Mouse (Mus musculus) urinary bladder, postnatal 10 days (tissue): Measurements from ENCODE around the gene Rnf181.

Experiments
- DNase-seq: peaks from one replicate; pipeline ENCODE4 v3.0.0; 2022; ENCODE audit warnings: low spot score

Gene Rnf181

DNA sequence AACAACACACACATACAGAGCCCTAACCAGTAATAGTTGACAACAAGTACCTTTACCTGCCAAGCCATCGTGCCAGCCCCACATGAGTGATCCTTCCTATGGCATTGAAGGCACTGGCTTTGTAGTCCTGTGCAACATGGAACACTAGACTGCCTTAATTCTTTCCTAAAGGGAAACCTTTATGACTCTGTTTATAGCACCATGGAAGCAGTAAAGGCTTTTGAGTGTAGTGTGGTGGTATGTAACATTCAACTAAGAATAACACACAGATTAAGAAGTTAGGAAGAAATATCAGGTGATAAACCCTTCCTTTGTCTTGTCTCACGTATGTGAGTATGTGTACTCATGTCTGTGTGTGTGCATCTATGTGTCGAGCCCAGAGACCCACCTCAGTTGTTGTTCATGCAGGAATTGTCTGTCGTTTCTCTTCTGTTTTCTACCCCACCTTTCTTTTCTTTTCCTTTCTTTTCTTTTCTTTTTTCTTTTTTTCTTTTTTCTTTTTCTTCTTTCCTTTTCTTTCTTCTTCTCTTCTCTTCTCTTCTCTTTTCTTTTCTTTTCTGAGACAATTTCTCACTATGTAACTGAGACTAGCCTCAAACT lies at the start of gene Rnf181:
Rnf181 (minus strand) TSS at position 113 of the 600 bp plus-strand sequence.
- no peak for DNase-seq

DNA sequence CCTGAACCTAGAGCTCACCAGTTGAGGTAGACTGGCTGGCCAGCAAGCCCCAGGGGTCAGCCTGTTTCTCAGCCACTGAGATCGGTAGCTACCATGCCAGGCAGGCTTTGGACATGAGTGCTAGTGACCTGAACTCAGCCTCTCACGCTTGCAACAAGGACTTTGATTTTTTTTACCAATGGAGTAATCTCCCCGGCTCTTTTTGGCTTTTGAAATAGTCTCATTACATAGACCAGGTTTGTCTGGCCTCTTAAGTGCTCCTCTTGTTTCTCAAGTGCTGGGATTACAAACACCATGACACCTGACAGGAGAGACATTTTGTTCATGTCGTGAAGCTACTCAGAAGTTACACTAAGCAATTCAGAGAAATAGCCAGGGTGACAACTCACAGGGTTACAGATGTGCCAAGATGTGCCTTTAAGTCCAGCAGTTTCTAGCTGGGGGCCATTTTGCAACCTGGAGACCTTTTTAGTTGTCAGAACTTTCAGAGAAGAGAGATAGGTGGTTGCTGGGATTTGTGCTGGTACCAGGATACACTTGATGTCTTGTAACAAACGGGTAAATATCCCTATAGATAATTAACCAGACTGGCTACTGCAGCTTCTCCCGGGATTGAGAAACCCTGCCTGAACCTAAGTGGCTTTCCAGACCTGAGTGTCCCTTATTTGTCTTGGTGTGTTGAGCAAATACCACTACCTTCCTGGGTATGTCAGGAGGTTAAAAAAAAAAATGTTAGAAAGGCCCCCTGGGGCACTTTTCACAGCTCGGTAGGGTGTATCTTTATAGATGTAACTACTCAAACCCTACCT lies 49.4 kb upstream of the Rnf181 start:
- DNase-seq: no peak

DNA sequence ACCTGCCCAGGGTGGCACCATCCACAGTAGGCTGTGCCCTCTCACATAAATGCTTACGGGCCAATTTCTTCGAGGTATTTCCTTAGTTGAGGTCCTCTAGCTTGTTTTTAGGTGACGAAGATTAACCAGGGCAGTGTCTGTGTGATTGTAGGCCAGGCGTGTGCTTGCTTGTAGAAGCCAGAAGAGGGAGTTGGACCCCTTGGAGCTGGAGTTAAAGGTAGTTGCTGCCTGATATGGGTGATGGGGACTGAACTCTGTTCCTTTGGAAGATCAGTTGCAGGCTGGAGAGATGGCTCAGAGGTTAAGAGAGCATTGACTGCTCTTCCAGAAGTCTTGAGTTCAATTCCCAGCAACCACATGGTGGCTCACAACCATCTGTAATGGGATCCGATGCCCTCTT lies 48.4 kb upstream of the Rnf181 start:
- no peak for DNase-seq

DNA sequence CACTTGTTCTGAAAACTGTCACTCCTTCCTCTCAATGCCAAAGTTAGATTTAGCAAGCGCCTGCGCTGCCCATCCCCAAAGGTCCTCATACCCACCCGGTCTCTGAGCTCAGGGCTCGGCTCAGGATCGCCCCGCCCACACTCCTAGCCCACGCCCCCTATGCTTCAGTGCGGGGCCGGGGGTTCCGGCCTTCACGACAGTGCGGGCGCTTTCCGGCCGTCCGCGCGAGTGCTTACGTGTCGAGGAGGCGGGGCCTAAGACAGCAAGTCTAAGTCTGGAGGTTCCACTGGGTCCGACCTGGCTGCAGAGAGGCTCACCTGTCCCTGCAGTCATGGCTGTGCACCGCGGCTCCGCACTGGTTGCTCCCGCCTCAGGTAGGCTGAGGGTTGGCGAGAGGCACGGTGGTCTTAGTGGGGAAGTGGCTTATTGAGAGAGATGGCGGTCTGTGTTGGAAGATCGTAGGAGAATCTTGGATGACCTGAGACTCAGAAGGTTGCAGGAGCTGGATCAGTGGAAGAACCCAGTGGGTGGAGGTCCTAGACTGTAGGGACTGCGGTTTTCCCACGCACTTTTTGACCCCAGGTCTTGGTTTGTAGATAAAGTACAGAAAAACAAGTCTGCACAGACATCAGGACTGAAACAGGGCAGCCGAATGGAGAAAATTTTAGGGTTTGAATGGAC lies 47.5 kb upstream of the Rnf181 start, which contains the start of gene Ggcx:
Ggcx (plus strand) TSS at position 233 of the 681 bp plus-strand sequence.
- DNase-seq: peak; percentile 71

DNA sequence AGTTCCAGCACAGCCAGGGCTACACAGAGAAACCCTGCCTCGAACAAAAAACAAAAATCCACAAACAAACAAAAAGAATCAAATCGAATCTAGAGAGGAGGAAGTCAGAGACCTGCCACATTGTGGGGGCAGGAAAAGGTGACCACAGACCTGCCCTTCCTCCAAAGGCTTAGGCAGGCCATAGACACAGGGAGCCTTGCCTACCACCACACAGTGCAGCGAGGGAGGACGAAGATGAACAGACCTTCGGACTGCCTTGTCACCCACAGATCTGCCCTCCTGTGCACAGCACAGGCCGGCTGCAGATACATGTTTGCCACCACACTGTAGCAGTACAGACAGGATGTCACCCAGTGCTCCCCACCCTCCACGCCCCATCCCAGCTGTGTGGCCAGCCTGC lies 43.8 kb upstream of the Rnf181 start:
- no peak for DNase-seq

DNA sequence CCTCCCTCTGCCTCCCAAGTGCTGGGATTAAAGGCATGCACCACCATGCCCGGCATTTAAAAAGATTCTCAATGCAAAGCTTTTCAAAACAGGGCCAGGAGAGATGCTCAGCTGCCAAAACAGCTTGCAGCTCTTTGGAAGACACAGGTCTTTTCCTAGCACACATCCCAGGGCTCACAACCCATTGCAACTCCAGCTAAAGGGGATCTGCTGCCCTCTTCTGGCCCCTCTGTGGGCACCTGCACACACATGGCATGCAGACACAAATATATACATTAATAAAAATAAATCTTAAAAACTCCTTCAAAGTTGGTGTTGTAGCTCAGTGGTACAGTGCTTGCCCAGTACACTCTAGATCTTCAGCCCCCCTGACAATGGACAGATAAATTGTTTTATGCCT lies 43.2 kb upstream of the Rnf181 start:
- no peak for DNase-seq

DNA sequence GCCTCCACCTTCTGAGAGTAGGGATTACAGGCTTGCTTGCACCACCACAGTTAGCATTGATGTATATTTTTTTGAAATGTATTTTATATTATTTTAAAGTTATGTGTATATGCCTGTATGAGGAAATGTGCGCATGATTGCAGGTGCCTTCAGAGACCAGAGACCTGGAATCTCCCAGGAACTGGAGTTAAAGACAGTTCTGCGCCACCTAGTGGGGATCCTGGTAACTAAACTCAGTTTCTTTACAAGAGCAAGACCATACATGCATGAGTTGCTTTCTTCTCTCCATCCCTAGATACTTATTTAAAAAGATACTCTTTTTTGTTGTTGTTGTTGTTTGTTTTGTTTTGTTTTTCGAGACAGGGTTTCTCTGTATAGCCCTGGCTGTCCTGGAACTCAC lies 42.8 kb upstream of the Rnf181 start:
- DNase-seq: no peak

DNA sequence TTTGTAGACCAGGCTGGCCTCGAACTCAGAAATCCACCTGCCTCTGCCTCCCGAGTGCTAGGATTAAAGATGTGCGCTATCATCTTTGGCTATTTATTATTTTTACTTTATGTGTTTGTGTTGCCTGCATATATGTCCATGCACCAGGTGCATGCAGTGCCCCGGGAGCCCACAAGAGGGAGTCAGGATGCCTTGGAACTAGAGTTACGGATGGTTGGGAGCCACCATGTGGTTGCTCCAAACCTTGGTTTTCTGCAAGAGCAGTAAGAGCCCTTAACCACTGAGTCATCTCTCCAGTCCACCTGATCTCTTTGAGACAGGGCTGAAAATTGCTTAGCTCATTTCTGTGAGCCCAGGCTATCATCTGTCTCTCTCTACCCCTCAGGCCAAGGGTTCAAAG lies 40.4 kb upstream of the Rnf181 start:
- peak; percentile 58 for DNase-seq

DNA sequence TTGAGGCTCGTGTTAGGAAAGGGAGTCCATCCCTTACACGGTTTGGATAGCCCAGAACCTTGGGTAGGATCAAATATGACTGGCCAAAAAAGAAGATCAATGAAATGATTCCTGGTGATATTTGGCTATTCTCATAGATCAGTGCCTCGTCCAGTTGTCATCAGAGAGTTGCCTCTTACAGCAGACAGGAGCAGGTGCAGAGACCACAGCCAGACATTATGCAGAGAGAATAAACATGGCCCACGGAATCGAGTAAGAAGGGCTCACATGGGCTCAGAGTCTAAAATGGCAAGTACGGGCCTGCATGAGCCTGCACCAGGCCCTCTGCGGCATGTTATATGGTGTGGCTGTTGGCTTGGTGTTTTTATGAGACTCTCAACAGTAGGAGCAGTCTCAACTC lies 38.6 kb upstream of the Rnf181 start:
- no peak for DNase-seq

DNA sequence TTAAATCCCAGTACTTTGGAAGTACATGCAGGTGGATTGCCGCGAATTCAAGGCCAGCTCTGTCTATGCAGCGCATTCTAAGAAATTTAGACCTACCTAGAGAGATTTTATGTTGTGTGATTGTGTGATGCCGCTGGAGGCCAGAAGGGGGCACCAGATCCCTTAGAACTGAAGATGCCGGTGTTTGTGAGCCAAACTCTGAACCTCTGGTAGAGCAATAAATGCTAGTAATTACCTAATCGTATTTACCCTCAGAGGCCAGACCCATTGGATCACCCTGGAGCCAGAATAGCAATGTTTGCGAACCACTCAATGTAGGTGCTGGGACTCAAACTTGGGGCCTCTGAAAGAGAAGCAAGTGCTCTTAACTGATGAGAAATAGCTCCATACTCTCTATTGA lies 35.1 kb upstream of the Rnf181 start:
- no peak for DNase-seq

DNA sequence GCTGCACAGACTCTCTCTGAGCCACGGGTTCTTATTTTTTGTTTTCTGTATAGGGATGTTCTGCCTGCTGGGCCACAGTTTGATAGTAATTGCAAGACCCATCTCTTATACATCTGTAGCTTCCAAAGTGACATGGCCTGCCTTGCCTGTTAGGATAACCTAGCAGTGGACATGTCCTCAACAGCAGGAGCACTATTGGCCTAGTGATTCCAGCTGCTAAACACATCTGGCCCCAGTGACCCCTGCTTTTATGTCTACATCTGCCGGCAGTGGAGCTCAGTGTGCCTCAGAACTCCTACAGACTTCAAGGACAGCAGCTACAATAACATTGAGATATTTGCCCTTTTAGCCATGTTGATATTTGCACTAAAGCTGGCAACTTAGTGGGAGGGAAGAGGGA lies 33.2 kb upstream of the Rnf181 start:
- DNase-seq: no peak

DNA sequence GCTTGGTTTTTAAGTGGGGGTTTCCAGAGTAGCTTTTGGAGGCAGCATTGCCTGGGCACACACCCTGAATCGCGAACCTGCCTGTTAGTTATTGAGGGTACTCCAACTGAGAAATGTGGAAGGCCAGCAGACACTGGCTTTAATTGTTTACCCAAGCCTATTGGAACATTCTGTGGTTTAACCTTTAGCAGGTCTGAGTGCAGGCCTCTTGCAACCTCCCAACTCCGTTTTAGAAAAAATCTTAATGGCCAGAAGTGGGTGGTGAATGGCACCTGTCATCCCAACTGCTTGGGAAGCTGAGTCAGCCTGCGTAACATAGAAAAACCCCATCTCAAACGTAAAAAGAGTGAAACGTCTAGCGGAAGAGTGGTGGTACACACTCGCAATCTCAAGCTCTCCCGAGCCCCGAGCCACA lies 30.1 kb upstream of the Rnf181 start:
- no peak for DNase-seq

DNA sequence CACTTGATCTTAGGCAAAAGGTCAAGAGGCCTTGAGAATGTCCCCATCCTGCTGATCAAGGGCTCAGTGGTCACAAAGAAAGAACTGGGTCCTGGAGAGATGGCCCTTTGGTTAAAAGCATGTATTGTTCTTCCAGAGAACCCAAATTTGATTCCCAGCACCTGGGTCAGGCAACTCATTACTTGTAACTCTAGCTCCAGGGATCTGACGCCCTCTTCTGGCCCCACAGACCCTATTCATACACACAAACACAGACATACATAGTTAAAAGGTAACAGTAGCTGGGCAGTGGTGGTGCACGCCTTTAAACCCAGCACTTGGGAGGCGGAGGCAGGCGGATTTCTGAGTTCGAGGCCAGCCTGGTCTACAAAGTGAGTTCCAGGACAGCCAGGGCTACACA lies 25.6 kb upstream of the Rnf181 start:
- DNase-seq: no peak

DNA sequence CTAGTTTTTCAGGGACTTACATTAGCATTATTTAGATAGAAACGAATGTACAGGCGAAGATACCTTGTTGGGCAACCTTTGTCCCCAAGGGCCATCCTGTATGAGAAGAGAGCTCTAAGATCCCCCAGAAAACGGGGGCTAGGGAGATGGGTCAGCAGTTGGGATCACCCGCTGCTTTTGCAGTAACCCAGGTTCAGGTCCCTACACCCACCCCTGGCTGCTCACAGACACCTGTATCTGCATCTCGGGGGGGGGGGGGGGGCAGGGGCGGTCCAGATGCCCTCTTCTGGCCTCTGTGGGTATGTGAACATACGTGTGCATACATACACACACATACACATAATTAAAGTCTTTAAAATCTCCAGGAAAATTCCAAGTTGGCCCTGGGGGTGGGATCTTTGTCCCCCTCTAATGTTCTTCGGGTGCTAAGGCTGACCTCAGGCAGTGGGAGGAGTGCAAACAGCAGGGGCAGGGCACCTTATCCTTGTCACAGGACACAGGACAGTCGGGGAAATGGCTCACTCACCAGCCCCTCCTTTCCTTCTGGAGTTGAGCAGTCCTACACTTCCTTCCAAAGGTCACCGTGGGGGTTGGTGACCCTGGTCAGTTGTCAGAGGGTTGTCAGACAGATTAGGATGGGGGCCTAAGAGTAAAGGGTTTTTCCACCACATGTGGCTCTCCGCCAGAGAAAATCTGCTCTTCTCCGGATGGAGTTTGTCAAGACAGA lies 24.2 kb upstream of the Rnf181 start:
- no peak for DNase-seq

DNA sequence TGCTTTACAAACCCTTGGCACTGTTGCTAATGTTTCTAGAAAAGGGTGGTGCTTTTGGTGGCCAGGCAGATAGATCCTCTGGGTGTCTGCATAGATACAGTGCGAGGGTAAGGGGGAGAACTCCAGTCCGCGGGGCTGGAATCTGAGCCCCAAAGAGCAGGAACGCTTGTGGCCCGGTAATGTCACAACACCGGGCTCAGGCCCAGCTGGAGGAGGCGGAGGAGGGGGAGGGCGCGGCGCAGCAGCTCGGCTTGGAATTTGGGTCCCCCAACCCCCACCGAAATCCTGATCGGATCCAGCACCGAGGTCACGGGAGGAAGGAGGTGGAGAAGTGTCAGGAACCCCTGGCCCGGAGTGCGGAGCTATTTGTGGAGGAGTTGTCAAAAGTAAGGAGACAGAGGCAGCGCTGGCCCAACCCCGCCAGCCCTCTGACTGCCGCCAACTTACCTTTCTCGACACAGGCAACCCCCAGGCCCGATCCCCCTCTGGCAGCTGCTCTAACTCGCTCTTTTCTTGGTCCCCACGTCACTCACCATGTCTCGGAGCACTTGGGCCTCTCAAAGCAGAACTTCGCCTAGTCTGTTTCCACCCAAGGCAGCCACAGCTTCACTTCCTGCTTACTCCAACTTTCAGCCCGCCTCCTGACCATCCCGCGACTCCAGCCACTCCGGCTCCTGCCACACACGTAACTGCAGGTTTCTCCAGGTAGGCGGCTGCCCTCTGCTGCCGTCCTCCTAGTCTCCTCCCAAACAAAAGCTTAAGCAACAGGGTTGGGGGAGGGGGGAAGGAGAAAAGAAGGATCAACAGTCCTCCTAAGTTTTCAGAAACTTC lies 23.4 kb upstream of the Rnf181 start, which contains the start of gene Vamp8:
Vamp8 (minus strand) TSS at position 763 of the 831 bp plus-strand sequence.
- DNase-seq: peak; percentile 45

DNA sequence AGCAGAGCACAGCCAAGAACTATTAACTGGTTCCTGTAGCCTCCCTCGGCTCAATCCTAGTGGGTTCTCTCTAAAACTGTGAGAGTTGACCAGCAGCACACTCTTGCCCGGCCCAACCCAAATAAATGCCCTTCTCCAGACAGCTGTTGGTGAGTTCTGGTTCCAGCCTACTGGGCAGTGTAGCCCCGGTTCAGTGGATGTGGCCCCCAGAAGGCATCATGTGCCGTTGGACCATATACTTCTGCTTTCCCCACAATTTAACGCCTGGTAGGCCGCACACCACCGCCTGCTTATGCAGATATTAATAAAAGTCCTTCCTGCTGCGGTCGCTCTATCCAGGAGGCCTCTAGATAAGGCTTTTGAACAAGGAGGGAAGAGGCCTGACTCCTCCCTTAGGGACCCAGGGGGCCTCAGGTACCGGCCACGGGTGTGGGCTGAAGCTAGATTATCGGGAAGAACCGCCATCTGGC lies 22.8 kb upstream of the Rnf181 start:
- no peak for DNase-seq

DNA sequence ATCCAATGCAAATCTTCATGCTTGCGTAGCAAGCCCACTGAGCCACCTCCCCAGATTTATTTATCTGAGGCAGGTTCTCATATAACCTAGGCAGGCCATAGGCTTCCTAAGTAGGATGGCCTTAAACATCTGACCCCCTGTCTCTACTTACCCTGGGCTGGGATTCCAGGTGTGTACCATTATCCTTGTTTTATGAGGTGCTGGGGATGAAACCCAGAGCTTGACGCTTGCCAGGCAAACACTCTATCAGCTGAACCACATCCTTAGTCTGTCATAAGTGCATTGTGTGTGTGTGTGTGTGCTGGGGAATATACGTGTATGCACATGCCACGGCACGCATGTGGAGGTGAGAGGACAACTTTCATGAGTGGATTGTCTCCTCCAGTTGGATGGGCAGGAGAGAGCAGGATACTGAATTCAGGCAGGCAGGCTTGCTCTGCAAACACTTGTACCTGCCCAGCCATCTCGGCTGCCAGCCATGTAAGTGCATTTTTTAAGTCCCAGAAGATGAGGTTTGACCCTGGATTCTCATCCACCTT lies 22.1 kb upstream of the Rnf181 start:
- no peak for DNase-seq

DNA sequence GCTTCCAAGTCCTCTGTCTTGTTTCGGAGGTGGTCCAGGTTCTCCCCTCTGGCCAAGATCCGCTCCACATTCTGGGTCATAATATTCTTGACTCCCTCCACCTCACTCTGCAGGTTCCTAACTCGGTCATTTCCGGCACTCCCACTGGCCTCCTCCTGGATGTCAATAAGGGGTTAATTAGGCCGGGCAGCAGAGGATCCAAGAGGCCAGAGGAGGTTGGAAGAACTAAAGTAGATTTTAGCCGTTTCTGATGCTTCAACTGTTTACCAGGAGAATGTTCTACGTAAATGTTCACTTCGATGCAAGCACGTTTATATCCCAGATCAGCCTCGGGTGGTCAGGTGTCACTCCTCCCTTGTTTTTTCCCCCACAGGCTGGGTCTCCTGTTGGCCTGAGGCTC lies 21.5 kb upstream of the Rnf181 start:
- no peak for DNase-seq

DNA sequence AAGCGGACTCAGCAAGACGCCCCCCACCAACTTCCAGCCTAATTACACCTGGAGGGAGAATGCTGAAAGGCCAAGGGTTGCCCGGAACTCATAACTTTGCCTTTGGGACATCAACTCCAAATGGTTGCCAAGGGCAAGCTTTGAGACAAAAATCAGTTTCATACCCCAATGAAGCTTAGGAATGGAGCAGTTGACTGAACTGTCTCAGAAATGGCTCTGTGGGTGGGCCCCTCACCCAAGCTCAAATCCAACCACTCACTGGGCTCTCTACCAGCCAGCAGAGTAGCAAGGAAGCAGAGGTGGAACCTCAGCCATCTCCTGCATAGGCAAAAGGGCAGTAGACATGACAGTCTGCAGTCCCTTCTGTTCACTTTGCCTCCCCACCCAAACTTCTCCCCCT lies 21.1 kb upstream of the Rnf181 start:
- no peak for DNase-seq

DNA sequence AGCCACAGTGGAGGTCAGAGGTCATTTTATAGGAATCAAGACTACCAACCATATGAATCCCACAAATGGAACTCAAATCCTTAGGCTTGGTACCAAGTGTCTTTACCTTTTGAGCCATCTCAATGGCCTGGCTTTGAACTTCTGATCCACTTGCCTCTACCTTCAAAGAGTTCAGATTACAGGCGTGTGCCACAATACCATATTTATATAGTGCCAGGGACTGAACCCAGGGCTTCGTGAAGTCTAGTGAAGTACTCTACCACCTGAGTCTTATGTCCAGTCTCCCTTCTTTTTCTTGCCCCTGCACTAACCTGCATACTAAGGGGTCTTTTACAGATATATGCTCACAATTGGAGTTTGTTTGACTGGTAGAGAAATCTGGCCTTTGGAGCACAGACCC lies 19.8 kb upstream of the Rnf181 start:
- no peak for DNase-seq

DNA sequence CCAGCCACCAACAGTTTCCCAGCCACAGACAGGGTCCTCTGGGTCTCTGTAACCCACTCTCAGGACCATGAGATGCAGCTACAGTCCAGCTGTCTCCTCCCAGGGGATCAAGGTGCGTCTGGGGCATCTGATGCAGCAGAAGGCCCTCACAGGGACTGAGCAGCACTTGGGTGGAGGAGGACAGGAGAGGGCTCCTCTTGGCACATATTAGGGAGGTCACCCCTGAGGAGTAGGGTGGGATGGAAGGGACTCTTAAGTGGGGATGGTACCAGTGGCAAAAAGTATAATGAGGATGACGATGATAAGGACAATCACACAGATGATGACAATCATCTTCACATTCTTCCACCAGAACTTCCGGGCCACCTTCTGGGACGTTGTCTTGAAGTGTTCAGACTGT lies 18.5 kb upstream of the Rnf181 start:
- DNase-seq: no peak
